In genomic region chr2:168532061-168532833, GRCm38 (mm10) we compare ENCODE assay signal across 11 mouse cellular contexts.
DNase-seq lines count a peak whose midpoint lies in the region; ATAC-seq lines count a peak whose summit lies in the region.
"Had no signal": no experiment of that assay in that cellular context is flagged by ENCODE, and none has a peak within 500 bp of the region (broad histone marks: within the 10 kb centered on the region; RNA-seq: fewer than 3 reads in every experiment).

No protein-coding gene starts in this region.

- WGBS in intestine, embryonic 15.5 days = 51% methylated on average over 15 of the region's 15 CpGs
- WGBS in stomach, embryonic 16.5 days = 48% methylated on average over 15 of the region's 15 CpGs

- H3K4me1 ChIP-seq in intestine, embryonic 15.5 days (replicated peaks) = peaks cover 22% of the 10 kb centered on the region
- peaks cover 19% of the 10 kb centered on the region for H3K4me1 ChIP-seq in stomach, embryonic 16.5 days (ENCODE audit: control insufficient read depth, insufficient read depth, low read length)

- no peak overlapping the region for H3K4me3 ChIP-seq in intestine, embryonic 15.5 days (replicated peaks)
- H3K4me3 ChIP-seq in stomach, embryonic 16.5 days (replicated peaks; ENCODE audit: low read length) = no peak overlapping the region
- H3K4me3 ChIP-seq: erythroblast, embryonic 14.5 days had no signal

- no peaks in the 10 kb centered on the region for H3K27me3 ChIP-seq in intestine, embryonic 15.5 days (replicated peaks)
- H3K27me3 ChIP-seq in stomach, embryonic 16.5 days (ENCODE audit: control insufficient read depth, insufficient read depth, low read length) = no peaks in the 10 kb centered on the region

- peak; percentile 85 for ATAC-seq in intestine, embryonic 15.5 days
- peak; percentile 90 for ATAC-seq in stomach, embryonic 16.5 days (ENCODE audit: insufficient read depth, low FRiP score)

- no peaks in the 10 kb centered on the region for H3K9me3 ChIP-seq in intestine, embryonic 15.5 days
- H3K9me3 ChIP-seq in stomach, embryonic 16.5 days (replicated peaks; ENCODE audit: control insufficient read depth, low read length) = no peaks in the 10 kb centered on the region

- DNase-seq in adrenal gland, postnatal 14 days = peak; percentile 39
- DNase-seq in adrenal gland, postnatal 25 days = no peak
- DNase-seq in right cerebral cortex, postnatal 25 days = peak; percentile 14
- no peak for DNase-seq in right cerebral cortex, postnatal 14 days
- no peak for DNase-seq in layer of hippocampus, adult 11-12 months (ENCODE audit: low spot score)
- DNase-seq in layer of hippocampus, adult 8-10 months (ENCODE audit: low spot score in 2 of 2) = no peak
- DNase-seq: cerebellum, adult 11 months; kidney, adult 8-10 months had no signal

- no peaks in the 10 kb centered on the region for H3K36me3 ChIP-seq in intestine, embryonic 15.5 days
- H3K36me3 ChIP-seq in stomach, embryonic 16.5 days (ENCODE audit: control insufficient read depth, insufficient read depth, low read length) = no peaks in the 10 kb centered on the region

- no peak overlapping the region for H3K9ac ChIP-seq in intestine, embryonic 15.5 days
- H3K9ac ChIP-seq in stomach, embryonic 16.5 days (ENCODE audit: low read length) = peak overlapping the region; percentile 27

- H3K27ac ChIP-seq in intestine, embryonic 15.5 days = peak overlapping the region; percentile 71
- peak overlapping the region; percentile 86 for H3K27ac ChIP-seq in stomach, embryonic 16.5 days (ENCODE audit: low read length)

- H3K4me2 ChIP-seq in intestine, embryonic 15.5 days (replicated peaks) = 0 out of 2 replicates have a peak overlapping the region, but pooled peaks have one; percentile 30
- H3K4me2 ChIP-seq in stomach, embryonic 16.5 days (ENCODE audit: low read depth, low read length) = peak overlapping the region; percentile 29

Comparison
In these comparisons a context has a peak if more than half of its experiments do, and no peak if none do; other contexts are left out.
1. DNase-seq: peak in adrenal gland, postnatal 14 days (single experiment) and right cerebral cortex, postnatal 25 days (single experiment); none in adrenal gland, postnatal 25 days (single experiment), right cerebral cortex, postnatal 14 days (single experiment), layer of hippocampus, adult 11-12 months (single experiment) and layer of hippocampus, adult 8-10 months (0 of 2).